Mouse (Mus musculus) mature B cell (primary cell): ENCODE results near the gene Ttc36.

ENCODE experiments used
- in situ Hi-C: fragments of 300-500 bp; cut with MboI; formaldehyde crosslinking; loops from 2 replicates; pipeline ENCODE4 v1.14.3; 2019

Gene Ttc36

DNA sequence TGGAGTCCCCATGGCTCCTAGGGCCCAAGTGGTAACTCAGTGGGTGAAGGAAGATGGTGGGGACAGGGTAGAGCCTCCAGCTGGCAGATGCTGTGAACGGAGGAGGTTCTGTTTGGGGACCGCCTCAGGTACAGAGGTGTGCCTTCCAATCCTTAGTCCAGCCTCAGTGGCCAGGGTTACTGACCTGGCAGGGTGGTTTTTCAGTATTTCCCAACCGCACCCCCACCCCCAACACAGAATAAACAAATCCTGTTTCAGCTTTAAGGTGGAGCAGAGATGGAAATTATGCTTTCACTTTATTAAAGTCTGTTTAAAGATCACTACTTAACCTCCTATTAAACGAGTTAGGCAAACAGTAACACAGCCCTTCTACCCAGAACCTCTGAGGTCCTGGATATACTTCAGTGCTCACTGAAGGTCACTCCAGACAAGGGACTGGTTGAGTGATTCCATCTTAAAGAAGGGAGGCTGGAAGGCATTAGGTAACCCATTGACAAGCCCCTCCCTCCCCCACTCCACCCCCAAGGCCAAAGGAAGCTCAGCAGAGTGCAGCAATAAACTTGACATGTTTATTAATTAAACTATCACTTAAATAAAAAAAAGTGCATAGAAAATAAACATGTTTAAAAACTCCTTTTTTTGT, at the start of gene Ttc36:
Gene Ttc36 (minus strand): TSS at position 265 of the 643 bp plus-strand sequence.
- in situ Hi-C loops: no loop called here

DNA sequence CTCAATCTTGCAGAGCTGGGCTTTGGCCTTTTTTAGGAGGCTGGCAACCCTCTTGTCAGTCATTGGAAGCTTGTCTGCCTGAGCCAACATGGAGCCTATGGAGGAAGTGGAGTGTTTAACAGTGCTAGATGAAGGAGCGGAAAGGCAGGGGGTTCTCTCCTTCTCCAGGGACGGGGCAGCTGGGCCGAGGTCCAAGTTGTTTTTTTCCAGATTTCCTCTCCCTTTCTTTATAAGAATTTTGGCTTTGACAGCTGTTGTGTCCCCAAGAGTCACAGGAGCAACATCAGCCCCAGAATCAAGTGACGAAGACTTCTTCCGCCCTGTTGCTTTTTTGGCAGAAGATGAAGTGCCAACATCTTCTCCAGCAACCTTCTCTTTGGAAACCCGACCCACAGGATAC, 44.6 kb upstream of the Ttc36 start:
- in situ Hi-C loops: no loop called here

DNA sequence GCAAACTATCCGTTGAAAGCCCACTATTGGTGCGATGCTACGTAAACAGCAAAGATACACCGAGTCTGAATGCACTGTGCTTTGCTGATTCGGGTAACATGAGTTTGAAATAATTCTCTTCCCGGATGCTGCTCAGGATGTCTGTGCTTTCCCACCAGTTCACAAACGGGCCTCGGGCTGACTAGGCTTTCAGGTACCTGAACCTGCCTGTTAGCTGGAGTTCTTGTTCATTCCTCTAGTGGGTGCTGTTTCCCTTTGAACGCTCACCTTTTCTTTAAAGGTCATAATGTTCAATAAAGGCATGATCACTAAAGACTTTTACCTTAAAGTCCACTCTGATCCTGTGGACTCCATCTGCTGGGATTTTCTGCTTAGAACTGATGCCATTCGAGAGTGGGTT, 38.4 kb upstream of the Ttc36 start:
- in situ Hi-C loops: no loop called here

DNA sequence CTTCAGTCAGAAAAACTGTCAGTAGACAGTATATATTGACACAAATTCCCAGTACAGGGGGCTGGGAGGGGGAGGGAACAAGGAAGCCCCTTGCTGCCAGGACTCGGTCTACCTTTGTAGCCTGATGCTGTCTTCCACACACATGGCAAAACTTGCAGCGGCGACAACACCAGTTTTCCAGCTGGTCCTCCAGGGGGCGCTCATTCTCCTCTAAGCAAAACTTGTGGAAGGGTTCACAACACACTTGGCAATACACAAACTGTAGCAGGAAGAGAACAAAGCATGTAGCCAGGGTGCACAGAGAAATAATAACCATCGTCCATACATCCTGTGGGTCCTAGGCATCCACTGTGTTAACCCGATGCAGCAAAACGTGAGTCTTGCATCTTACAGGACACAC, 33.6 kb upstream of the Ttc36 start:
- in situ Hi-C loops: no loop called here

DNA sequence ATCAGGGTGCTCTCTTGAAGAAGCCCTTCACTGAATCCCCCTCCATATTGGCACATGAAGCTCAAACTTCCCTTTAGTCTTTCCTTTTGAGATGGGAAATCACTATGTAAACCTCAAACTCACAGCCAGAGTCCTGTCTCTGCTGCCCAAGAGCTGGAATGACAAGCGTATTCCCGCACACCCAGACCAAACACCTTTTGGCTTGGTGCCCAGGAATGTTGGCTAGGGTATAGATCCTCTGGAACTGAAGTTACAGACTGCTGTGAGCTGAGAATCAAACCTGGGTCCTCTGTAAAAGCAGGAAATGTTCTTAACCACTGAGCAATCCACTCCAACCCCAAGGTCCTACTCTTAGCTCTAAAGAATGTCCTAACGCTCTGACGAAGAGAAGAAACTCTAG, 29.5 kb upstream of the Ttc36 start:
- in situ Hi-C loops: no loop called here

DNA sequence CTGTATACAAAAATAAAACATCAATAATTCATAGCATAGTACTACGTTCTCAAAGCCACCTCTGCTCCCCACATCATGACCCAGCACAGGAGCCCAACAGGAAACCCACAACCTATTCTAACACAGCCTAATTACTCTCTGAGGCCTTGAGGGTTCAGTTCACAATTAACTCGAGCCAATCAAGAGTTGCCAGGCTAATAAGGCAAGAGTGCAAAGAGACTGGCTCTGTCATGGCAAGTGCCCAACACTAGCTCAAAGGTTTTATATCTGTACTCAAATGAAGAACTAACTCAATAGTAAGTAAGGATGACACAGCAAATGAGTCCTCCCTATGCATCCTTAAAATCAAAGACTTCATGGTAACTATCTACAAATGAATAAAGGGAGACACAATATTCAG, 27.6 kb upstream of the Ttc36 start:
- in situ Hi-C loops: no loop called here

DNA sequence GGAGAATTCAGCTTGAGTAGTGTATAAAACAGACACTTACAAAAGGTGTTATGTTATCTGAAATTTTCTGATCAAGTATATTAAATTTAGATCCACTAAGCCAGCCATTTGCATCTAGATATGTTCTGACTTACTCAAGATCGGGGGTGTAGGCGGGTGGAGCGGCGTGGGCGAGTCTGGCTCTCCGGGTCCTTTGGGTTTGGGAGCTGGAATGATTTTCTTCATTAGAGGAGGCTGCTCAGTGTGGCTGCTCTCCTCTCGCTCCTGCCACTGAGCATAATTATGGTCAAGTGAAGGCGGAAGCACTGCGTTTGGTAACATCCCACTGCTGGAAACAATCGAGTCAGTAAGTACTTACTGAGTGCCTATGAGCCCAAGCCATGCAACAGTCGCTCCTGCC, 26.1 kb upstream of the Ttc36 start:
- in situ Hi-C loops: no loop called here

DNA sequence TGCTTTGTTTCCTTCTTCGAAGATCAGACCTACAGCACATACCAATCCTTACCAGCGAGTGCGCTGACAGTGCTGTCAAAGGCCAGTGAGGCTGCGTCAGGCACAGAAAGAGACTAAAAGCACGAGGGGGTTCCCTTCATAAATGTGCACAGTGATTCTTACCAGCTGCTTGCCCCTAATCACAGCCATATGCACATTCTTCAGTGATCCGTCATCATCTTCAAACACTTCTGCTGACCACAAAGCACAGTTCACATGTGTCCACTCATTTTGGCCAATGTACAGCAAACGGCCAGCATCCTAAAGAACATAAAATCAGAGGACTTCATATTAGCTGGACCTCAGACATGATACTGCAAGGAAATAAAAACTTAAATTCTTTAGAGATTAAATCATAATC, 23.8 kb upstream of the Ttc36 start:
- in situ Hi-C loops: no loop called here

DNA sequence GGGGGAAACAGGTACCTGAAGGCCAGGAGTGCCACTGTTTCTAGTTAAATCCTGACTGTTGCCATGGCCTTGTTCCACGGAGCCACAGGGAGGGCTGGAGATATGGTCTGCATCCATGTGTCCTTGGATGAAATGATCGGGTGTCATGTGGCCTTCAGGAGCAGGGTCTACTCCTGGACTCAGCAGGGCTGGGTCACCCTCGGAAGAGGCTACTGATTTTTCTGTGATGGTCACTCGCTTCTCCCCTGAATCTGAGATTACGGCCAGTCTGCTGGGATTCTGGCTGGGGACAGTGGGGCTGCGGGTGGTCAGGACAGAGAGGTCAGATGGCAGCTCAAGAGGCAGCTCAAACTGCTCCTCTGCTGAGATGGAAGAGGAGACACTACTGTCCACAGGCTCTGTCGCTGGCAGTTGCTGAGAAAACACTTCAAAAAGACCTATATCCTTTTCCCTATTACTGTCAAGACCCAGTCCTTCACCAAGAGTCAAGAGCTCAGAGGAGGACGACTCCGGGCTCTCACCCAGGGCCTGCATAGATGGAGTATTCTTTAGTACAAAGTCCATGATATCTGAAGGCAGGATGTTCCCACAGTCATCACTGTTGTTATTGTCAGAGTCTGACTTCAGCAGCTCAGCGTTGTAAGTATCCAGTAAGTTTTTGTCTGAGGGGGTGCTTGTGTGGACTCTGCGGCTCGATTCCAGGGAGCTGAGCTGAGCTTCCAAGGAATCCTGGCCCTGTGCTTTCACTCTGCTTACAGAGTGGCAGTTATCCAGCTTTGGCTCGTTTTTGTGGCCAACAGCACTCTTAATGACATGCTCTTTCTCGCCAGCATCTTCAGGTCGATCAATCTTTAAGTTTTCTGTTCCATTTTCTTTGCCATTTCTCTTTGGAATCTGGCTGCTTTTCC, 17.3 kb upstream of the Ttc36 start:
- in situ Hi-C loops: no loop called here

DNA sequence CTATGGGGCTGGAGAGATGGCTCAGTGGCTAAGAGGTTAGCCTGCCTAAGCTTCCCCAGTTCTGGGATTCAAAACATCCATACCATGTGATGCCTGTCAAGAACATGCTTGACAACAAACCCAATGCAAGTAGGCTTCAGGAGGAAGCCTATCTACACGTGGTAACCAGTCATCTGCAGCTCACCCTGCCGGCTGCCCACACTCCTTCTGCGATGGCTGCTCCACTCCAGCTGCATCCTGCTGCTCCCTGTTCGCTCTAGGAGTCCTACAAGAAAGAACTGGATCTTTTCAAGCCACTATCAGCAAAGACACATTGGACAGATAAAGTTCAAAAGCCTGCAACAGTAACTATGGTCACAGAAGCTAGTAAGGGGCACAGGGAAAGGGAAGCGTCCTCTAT, 14.7 kb upstream of the Ttc36 start:
- in situ Hi-C loops: no loop called here

DNA sequence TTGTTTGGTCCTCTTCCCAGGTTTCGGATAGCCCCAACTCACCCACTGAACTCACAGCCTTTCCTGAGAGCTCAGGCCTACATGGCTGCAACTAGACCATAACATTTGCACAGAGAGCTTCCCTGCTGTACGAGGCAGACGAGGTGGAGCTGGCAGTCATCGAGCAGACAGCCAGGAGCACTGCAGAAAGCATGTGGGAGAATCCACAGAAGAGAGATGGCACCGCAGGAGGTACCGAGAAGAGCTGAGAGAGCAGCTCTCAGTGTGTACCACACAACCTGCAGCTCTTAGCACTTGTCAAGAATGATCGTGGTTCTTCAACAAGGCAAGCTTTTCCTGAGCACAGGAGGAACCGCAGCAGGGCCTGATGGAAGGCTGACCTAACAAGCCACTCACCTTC, 11.3 kb upstream of the Ttc36 start:
- in situ Hi-C loops: no loop called here

DNA sequence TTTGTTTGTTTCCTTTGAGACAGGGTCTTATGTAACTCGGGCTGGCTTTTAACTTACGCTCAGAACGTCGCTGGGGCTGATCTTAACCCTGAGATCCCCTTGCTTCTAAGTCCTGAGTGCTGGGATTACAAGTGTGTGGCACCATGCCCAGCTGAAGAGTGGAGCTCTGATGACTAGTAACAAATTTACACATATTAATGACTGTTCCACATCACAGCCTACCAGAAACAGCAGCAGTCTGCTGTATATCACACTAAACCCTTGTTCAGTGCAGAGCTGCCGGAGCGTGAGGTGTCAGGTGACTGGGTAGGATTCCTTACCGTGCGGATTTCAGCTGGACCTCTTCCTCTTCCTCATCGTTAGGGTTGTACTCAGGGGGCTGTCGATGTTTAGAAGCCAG, 7.4 kb upstream of the Ttc36 start:
- in situ Hi-C loops: no loop called here

DNA sequence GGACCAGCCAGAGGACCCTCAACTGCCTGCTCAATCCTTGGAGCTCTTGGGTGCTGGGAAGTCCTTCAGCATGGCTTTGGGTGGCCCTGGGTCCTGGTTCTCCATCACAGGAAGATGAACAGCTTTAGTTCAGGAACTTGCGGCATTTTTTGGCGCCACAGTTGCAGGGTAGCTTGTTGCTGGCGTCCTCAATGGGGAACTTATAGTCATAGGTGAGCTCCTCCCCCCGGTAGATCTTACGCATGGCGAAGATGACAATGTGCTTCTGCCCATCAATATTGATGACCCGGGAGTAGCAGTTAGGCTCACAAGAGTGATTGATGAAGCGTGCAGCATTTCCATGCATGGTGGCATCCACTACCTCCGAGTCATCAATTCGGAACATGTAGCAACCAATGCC, 4.9 kb upstream of the Ttc36 start:
- in situ Hi-C loops: no loop called here

DNA sequence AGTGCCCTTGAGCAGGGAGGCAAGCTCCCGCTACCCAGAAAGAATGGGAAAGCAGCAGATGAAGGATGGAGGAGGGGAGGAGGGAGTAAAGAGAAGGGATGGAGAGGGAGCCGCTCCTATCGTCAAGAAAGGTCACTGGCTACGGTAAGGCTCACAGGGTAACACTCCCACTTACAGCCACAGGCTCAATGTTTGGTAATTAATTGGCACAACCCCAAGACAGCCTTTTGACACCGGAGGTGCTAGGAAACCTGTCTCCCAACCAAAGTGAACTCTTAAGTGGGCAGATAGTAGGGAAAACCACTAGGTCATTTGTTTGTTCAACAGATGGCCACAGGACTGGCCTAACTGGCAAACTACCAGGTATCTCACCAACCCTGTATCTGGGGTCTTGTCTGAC, 4.3 kb upstream of the Ttc36 start:
- in situ Hi-C loops: no loop called here

DNA sequence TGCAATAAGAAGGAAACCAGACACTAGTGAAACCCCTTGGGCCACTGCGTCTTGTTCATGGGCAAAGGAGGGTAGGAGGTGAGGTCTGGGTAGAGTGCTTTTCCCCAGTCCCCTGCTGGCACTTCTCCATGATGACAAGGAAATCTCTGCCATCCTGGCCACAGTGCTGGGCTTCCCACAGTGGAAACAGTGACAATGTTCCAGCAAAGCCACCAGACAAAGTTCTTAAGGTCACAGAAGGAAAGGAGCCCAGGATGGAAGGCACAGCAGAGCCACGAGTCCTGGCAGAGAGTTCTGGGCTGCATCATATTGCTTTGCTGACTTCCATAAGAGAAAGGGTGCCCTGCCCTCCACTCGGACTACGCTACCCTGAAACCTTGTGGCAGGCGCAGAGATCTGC, 2.7 kb upstream of the Ttc36 start:
- in situ Hi-C loops: no loop called here

DNA sequence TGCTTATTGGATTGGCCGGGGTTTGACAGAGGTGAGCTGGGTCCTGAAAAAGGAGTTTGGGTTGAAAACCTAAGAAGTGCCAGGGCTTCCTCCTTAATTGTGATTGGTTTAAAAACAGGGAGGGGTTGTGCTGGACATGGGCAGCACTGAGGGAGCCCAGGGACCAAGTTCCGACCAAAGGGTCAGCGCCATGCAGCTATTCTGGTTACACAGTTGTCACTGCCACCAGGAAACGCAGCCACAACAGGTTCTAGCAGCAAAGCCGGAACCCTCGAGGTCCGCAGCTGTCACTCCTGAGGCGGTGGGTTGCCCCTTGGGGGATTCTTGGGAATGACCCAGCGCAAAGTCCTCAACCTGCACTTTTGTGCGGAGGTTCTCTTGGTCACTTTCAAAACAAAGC, 1.8 kb upstream of the Ttc36 start:
- in situ Hi-C loops: no loop called here

DNA sequence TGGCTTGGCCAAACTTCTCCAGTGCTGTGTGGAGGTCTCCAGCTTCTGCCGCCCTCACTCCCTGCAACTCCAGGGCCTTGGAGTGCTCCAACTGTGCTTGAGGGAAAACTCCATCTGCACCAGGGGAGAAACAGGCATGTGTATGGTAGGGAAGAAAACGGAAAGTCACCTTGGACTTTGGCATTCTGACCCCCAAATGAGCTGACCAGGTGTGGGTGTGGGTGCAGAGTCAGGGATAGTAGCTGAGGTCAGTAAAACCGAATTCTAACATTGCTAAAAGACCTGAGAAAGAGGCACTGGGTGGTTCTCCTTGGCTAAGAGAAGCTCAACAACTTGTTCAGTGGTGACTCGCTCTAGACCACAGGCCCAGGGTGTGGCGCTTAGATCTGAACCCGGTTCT, 1.2 kb downstream of the Ttc36 start:
- in situ Hi-C loops: no loop called here

DNA sequence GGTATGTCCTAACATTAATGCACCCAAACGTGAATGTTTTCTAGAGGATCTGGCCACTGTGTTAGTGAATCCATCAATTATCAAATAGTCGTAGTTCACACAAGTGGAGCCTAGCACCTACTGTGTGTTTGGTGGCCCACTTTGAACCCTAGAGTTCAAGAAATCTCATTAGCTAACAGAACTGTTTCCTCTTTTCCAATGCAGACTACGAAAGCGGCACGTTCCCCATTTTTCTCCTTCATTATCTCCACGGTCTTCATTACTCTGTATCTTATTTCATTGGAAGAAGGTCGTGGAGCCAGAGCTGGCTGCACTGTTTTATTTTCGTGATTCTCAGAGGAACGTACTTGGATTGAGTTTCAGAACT, 2.9 kb downstream of the Ttc36 start:
- in situ Hi-C loops: no loop called here

DNA sequence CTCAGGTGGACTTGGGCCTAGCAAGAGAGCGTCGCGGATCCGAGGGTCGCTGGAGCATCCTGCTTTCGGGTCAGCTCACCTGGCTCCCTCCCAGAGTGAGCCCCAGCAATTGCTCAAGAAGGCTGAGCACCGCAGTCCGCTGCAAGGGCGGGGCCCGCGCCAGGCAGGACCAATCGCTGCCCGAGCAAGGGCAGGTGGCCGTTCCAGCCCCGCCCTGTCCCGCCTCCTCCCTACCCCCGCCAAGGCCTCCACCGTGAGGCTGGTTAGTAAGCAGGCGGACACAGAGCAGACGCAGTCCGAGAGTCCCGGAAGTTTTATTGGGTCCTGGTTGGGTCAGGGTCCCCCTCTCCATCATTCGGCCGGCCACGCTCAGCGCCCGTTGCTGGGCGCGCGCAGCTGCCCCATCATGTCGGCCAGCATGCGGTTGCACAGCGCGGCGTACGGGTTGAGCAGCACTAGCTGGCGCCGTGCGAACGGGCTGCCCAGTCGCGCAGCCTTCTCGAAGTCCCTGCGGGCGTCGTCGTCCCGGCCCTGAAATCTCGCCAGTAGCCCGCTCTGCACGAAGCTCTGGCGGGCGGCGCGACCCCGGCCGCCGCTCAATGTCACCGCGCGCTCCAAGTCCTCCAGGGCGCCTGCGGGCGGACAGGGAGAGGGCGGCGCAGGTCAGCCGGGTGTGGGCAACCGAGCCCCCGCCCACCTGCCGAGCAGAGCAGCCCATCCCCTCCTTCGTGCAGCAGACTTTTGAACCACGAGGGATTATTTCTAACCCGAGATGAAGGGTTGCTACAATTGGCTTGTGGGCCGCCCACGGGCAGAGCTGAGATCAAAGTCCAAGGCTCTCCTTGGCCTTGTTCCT, 3.5 kb downstream of the Ttc36 start, which contains the start of gene Tmem25:
Gene Tmem25 (minus strand): TSS at position 206 of the 856 bp plus-strand sequence.
- in situ Hi-C loops: no loop called here

DNA sequence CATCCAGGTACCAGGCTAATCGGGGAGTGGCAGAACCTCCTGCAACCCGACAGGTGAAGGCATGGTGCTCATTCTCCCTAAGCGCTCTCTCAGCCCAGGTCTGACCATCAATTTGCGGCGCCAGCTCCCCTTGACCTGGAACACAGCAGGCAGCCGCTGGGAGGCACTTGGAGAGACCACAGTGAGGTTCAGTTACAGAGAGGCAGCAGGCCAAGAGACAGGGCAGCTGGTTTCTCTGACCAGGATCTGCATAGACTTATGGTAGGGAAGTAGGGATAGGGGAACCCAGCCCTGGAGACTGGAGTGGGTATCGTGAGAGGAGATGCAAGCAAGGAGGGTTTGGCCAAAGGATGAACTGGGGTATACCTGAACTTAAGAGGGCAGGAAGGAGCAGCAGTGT, 4.6 kb downstream of the Ttc36 start:
- in situ Hi-C loops: no loop called here

DNA sequence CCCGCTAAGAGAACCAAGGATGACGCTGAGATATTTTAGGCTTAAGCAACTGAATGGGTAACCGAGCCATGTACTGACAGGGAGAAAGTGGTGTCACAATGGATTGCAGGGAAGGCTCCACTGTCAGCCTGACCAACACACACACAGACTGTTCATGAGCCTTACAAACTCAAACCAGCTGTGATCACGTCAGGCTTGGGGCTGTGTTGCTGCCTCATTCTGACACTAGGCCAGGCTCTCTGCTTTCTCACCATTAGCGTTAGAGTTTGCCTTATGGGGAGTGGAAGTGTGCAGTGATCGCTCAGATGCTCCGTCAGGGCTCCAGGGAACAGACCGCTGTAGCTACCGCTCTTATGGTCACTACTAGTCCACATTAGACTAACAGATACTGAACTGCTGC, 10.0 kb downstream of the Ttc36 start:
- in situ Hi-C loops: no loop called here

DNA sequence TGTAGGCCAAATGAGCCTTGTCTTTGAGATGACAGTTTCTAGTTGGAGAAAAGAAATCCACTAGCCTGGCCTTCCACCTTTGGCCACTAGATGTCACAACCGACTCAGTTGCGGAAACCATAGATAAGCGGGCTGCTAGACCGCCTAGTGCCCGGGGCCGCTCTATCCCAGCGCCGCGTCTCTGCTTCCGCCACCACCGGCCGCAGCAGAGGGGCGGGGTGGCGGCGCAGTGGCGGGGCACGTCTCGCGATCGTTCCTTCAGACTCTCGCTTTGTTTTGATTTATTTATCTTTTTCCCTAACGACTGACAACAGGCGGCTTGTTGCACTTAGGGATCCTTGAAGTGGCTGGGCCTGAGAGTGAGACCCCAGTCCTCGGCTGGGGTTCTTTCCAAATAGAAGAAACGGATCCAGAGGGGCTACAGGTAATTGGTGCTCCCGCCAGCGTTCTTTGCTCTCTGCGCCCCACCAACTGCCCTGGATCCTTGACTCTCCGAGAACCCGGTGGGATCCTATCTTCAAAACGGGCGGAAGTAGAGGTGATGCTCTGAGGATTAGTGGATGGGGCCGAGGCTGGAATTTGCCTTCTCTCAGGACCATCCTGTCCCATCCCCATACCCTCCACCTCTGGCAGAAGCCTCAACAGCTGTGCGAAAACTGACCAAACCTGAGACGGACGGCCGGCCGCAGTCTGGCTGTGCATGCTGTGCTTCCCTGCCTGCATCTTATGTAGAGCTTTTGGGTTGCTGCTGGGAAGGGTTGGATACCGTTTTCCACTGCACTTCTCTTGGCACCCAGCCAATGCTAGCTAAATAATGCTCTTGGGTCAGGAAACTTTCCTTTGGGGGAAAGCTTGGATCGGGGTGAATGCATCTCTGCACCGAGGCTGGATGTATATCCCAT, 29.9 kb downstream of the Ttc36 start:
- in situ Hi-C loops: no loop called here
